Mouse (Mus musculus): Measurements from ENCODE around the gene Scyl1.
A peak's percentile ranks its signal among the peaks of the same experiment; 100 is the strongest.
"Not testable (repeated sequence)": the region's sequence is repeated elsewhere in the genome, so short reads cannot be mapped to it uniquely, and the experiment has no call there.

Gene Scyl1

DNA sequence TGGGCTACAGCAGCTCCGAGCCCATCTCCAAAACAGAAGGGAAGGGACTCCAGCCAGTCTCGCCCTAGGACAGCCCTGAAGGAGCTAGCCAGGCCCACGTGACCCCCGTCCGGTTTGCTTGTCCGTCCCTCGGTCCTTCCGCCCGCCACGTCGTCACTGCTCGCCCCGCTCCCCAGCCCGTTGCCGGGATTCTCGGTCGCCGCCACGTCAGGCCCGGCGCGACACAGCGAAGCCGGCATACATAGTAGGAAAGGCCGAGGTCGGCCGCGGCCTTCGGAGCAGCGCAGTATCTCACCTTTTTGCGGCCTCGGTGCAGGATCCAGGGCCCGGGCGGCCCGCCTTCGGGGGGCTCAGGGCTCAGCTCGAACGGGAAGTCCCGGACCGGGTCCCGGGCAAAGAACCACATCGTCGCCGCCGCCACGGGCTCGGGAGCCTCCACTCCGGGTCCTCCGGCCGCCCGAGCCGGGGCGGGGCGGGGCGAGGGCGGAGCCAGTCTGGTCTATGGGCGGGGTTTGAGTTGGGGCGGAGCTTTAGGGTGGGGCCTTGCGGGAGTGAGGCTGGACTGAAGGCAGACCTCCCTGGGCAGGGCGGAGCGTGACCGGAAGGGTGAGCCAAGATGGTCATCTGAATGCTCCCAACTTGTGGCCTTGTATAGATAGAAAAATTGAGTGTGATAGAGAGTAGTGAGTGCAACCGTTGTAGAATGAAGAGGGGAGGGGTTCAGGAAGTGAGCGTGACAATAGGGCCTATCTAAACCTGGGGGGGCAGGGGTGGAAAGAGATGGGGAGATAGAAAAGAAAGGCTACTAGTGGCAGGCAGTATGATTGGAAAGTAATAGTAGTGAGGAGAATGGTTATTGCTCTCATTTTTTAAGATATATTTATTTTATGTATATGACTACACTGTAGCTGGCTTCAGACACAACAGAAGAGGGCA, at the start of gene Scyl1:
Gene Scyl1 (minus strand): TSS at position 495 of the 936 bp plus-strand sequence.
- peak; percentile 80 for DNase-seq (ENCODE audit: low read depth, low spot score)

- DNase-seq (ENCODE audit: low read depth, low spot score): no peak
These were observed 48.3 kb upstream of the Scyl1 start for GRCm38 (mm10) chr19:5819549-5819948.

DNA sequence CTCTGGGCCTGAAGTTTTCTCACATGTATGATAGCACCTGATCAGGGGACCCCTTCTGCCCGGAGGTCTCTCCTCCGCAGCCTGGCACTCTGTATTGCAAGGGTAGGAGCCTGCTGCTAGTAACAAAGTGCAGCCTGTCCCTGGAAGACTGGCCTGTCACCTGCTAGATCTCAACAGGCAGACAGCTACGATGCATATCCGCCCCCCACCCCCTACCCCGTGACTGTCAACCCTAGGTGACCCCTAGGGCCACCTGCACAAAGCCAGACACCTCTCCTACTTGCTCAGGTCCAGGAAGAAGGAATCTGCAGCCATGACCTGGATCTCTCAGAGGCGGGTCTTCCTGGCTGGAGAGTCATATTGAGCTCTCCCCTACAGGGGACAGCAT, 47.4 kb upstream of the Scyl1 start:
- no peak for DNase-seq (ENCODE audit: low read depth, low spot score)

DNA sequence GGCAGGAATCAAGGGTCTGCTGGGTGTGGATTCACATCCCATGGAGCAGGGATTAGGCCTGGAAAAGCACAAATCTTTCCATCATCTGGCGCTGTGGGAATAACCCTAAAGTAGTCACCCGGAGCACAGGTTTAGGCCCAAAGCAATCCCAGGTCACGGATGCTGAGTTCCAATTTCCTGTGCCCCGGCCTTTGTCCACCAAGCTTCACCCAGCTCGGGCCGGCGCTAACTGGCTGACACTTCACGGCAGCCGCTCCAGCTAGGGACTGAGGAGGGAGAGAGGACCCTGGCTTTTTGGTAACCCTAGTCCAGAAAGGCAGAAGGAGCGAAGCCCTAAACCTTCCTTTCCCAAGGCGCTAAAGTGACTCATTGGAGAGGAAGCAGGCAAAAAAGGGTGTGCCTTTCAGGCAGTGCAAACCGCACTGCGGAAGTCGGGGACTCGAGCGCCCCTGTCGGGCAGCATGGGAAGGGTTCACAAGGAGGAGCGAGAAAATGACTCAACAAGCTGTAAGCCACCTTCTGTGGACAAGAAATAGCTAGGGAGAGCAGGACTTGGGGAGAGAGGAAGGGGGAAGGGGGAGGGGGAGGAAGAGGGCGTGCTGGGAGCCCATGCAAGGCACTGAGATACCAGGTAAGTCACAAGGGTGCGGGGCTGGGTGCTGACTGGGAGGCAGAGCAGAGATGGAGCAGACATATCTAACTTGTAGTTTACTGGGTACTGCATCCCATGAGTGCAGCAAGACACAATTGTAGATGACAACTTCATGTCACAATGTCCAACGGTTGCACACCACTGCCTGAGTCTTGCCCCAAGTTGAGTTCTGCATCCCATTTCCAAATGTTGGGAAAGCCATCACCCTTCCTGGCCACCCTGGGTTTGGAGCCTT, 46.7 kb upstream of the Scyl1 start:
- DNase-seq (ENCODE audit: low read depth, low spot score): peak; percentile 88

GRCm38 (mm10) chr19:5815928-5816327, 44.7 kb upstream of the Scyl1 start:
- DNase-seq (ENCODE audit: low read depth, low spot score): no peak

- DNase-seq (ENCODE audit: low read depth, low spot score): no peak
These were observed 43.8 kb upstream of the Scyl1 start for GRCm38 (mm10) chr19:5815010-5815409.

DNA sequence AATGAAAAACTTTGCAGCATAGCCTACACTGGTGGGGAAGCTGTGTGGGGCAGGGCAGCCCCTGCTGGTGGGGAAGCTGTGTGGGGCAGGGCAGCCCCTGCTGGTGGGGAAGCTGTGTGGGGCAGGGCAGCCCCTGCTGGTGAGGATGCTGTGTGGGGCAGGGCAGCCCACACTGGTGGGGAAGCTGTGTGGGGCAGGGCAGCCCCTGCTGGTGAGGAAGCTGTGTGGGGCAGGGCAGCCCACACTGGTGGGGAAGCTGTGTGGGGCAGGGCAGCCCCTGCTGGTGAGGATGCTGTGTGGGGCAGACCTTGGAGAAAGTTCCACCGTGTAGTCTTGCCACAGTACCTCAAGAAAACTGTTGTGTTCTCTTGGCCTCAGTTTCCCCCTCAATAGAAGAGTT, 42.8 kb upstream of the Scyl1 start:
- DNase-seq (ENCODE audit: low read depth, low spot score): not testable (repeated sequence)

GRCm38 (mm10) chr19:5813567-5813966, 42.3 kb upstream of the Scyl1 start:
- no peak for DNase-seq (ENCODE audit: low read depth, low spot score)

DNA sequence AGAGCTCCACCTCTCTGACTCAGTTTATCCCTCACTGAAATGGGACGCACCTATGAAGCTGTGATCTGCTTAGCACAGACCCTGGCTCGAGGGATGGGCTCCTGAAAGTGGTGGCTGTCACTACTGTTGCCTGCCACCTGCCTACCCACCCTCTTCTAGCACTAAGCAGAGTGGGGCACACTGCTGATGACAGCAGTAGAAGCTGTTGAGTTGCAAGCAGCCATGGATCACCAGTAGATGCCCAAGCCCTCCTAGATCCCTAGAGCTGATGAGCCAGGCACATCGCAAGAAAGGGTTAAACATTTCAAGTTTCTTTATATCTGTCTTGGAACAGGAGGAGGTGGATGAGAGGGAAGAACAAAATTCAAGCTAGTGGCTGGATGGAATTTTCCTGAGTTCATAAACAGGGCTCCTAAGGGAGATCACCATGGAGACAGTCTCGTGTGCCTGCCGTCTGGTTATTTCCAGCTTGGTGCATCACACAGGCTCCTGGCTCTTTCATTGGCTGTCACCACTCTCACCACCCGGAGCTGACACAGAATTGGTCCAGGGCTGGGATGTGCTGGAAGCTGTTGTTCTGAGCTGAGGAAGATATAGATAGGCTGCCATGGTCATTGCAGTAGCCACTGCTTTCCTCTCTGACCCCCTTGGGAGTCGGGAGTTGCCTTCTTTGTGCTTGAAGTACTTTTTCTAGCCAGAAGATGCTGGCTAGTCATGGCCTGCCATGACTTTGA, 40.7 kb upstream of the Scyl1 start:
- no peak for DNase-seq (ENCODE audit: low read depth, low spot score)

DNA sequence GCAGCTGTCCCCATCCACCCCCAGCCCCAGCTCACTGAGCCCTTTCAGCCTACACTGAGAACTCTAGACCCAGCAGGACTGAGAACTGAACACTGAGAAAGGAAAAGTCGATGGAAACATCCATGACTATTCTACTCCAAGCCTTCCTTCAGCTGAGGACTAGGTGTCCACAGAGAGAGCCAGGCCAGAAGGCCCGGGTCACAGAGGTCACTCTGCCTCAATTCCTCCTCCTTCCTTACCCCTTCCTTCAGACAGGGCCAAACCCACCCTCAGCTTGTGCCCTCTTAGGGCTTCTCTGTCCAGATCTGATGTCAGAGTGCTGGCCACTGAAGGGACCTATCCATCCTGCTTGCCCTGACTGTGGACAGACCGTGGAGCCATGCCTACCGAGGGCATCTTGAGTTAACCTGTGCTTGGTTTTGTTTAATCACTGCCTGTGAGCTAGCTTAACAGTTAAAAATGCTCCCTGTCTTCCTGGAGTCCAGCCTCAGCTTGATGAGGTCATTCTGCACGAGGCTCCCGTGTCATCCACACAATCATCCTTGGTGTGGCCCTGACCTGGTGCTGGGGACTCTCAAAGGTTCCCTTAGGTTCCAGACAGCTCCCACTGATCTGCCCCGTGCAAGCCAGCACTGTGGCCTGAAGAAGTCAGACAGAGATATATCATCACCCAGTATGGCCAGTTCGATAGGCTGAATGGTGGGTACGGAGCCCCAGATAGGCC, 39.8 kb upstream of the Scyl1 start:
- DNase-seq (ENCODE audit: low read depth, low spot score): no peak

DNA sequence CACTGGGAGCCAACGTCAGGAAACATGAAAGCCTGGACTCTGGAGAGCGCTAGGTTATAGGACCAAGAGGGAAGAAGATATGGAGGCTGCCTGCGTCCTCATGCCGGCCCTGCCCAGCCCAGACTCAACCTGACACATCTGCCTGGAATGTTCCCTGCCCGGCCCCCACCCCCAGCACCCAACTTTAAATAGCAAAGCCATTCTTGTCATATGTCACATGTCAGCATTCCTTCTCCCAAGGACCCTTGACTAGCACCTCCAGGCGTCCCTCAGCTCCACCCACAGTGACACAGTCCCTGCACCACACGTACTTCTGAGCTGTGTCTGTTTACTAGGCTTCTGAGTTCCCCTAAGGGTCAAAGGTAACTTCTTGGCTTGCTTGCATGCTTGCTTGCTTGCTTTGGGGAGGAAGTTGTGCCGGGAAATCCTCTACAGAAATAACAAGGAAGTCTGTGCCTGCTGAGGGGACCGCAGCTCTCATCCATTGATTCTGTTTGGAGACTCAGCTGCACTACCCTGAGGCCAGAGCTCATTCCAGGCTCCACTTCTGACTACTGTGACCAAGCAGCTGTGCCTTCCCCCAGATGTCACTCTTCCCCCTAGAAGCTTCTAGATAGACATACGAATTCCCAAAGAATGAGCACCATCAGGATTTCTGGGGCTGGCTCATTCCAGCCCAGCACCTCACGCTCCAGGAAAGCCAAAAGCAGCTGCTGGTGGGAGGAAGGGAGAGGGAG, 39.1 kb upstream of the Scyl1 start:
- DNase-seq (ENCODE audit: low read depth, low spot score): no peak

GRCm38 (mm10) chr19:5809712-5810089, 38.5 kb upstream of the Scyl1 start:
- no peak for DNase-seq (ENCODE audit: low read depth, low spot score)

- DNase-seq (ENCODE audit: low read depth, low spot score): no peak
These were observed 37.9 kb upstream of the Scyl1 start for GRCm38 (mm10) chr19:5808955-5809711.

GRCm38 (mm10) chr19:5807740-5808139, 36.5 kb upstream of the Scyl1 start:
- no peak for DNase-seq (ENCODE audit: low read depth, low spot score)

GRCm38 (mm10) chr19:5806809-5807205, 35.6 kb upstream of the Scyl1 start:
- no peak for DNase-seq (ENCODE audit: low read depth, low spot score)

GRCm38 (mm10) chr19:5806051-5806808, 35.0 kb upstream of the Scyl1 start:
- DNase-seq (ENCODE audit: low read depth, low spot score): no peak

- DNase-seq (ENCODE audit: low read depth, low spot score): no peak
These were observed 33.2 kb upstream of the Scyl1 start for GRCm38 (mm10) chr19:5804371-5804899.

DNA sequence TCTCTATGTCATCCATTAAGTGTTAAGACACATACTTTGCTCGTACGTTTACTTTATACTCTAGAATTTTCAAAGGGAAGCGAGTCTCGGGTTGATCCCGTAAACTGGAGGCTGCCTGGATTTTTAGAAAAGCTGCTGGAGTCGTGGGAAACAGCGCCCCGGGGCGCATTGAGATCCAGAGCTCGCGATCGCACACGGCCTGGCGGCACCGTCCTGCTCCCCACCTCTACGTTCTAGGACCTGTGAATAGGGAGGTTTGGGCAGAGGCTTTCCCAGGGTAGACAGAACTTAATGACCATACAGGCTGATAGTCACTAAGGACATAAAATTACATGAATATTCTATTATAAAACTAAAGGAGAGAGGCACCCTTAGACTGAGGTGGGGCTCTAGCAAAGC, 32.7 kb upstream of the Scyl1 start:
- DNase-seq (ENCODE audit: low read depth, low spot score): no peak

All from forelimb bud, embryonic 11.5 days (tissue).